Mouse (Mus musculus): ENCODE measurements around the gene Slc15a1. TPM values are rescaled to one million over a fixed set of nuclear protein-coding genes. Genes with fewer than 3 reads are reported as not detected.

Gene Slc15a1
- polyA plus RNA-seq, 2 experiments, result not detected

GRCm38 (mm10) chr14:121477925-121478693 lies 26.9 kb downstream of the Slc15a1 start:
- TF ChIP-seq EP300 (IDR thresholded peaks at IDR 0.05; ENCODE audit: low read depth) (no peak), CTCF (IDR thresholded peaks at IDR 0.05; ENCODE audit: low read depth) (no peak)
- Histone ChIP-seq H3K36me3 (replicated peaks; ENCODE audit: control insufficient read depth, insufficient read depth, low read depth) (no peaks in the 10 kb centered on the region), H3K9me3 (ENCODE audit: control insufficient read depth, low read length) (no peaks in the 10 kb centered on the region; the same call in 1 of the 2 replicates), H3K9ac (replicated peaks) (no peak overlapping the region), H3K4me3 (ENCODE audit: insufficient read depth in 1 of 2, low read depth in 2 of 2, low read length in 2 of 2) (no peak overlapping the region), H3K4me1 (replicated peaks; ENCODE audit: control insufficient read depth in 2 of 2, insufficient read depth in 2 of 2, low read length in 1 of 2) (peaks cover 0 to 2% of the 10 kb centered on the region in 2 experiments; a peak in 1 of 4 replicates), H3K27me3 (ENCODE audit: control insufficient read depth, insufficient read depth, low read length) (no peaks in the 10 kb centered on the region), H3K4me2 (ENCODE audit: low read depth) (no peak overlapping the region), H3K27ac (no peak overlapping the region)
- no peak for ATAC-seq (ENCODE audit: insufficient read depth)
- 15% methylated on average over 14 of the region's 14 CpGs for WGBS (ENCODE audit: insufficient replicate concordance)
- no peak for DNase-seq (ENCODE audit: low read depth in 3 of 3, low spot score in 3 of 3)

GRCm38 (mm10) chr14:121473869-121474268 lies 31.2 kb downstream of the Slc15a1 start:
- Histone ChIP-seq H3K4me2 (ENCODE audit: low read depth) (no peak overlapping the region), H3K4me1 (replicated peaks; ENCODE audit: control insufficient read depth in 2 of 2, insufficient read depth in 2 of 2, low read length in 1 of 2) (peaks cover 0 to 8% of the 10 kb centered on the region in 2 experiments; a peak in 1 of 4 replicates), H3K9ac (replicated peaks) (no peak overlapping the region), H3K27ac (no peak overlapping the region), H3K36me3 (replicated peaks; ENCODE audit: control insufficient read depth, insufficient read depth, low read depth) (no peaks in the 10 kb centered on the region), H3K9me3 (ENCODE audit: control insufficient read depth, low read length) (no peaks in the 10 kb centered on the region), H3K27me3 (ENCODE audit: control insufficient read depth, insufficient read depth, low read length) (no peaks in the 10 kb centered on the region), H3K4me3 (ENCODE audit: insufficient read depth in 1 of 2, low read depth in 2 of 2, low read length in 2 of 2) (no peak overlapping the region)
- ATAC-seq (ENCODE audit: insufficient read depth) (no peak), DNase-seq (ENCODE audit: low read depth in 3 of 3, low spot score in 3 of 3) (no peak)
- WGBS (ENCODE audit: insufficient replicate concordance), result 47% methylated on average over 4 of the region's 4 CpGs
- TF ChIP-seq CTCF (IDR thresholded peaks at IDR 0.05; ENCODE audit: low read depth) (no peak), EP300 (IDR thresholded peaks at IDR 0.05; ENCODE audit: low read depth) (no peak)

- Histone ChIP-seq H3K9me3 (ENCODE audit: control insufficient read depth, low read length) (no peaks in the 10 kb centered on the region), H3K9ac (replicated peaks) (no peak overlapping the region), H3K27ac (no peak overlapping the region), H3K4me1 (replicated peaks; ENCODE audit: control insufficient read depth in 2 of 2, insufficient read depth in 2 of 2, low read length in 1 of 2) (peaks cover 0 to 8% of the 10 kb centered on the region in 2 experiments; a peak in 1 of 4 replicates), H3K36me3 (replicated peaks; ENCODE audit: control insufficient read depth, insufficient read depth, low read depth) (no peaks in the 10 kb centered on the region), H3K4me3 (ENCODE audit: insufficient read depth in 1 of 2, low read depth in 2 of 2, low read length in 2 of 2) (no peak overlapping the region), H3K4me2 (ENCODE audit: low read depth) (no peak overlapping the region), H3K27me3 (ENCODE audit: control insufficient read depth, insufficient read depth, low read length) (no peaks in the 10 kb centered on the region)
- TF ChIP-seq EP300 (IDR thresholded peaks at IDR 0.05; ENCODE audit: low read depth) (no peak), CTCF (IDR thresholded peaks at IDR 0.05; ENCODE audit: low read depth) (no peak)
- DNase-seq (ENCODE audit: low read depth in 3 of 3, low spot score in 3 of 3), result no peak
- WGBS (ENCODE audit: insufficient replicate concordance), result 46% methylated on average over 11 of the region's 11 CpGs
- no peak for ATAC-seq (ENCODE audit: insufficient read depth)
These were observed 33.4 kb downstream of the Slc15a1 start for GRCm38 (mm10) chr14:121471545-121472121.

- H3K4me2 ChIP-seq (ENCODE audit: low read depth), result no peak overlapping the region
- DNase-seq (ENCODE audit: low read depth in 3 of 3, low spot score in 3 of 3), result no peak
- ATAC-seq (ENCODE audit: insufficient read depth), result no peak
These were observed 35.5 kb downstream of the Slc15a1 start for GRCm38 (mm10) chr14:121469601-121470000.

GRCm38 (mm10) chr14:121467646-121468045 lies 37.4 kb downstream of the Slc15a1 start:
- Histone ChIP-seq H3K27me3 (ENCODE audit: control insufficient read depth, insufficient read depth, low read length) (no peaks in the 10 kb centered on the region), H3K4me1 (replicated peaks; ENCODE audit: control insufficient read depth in 2 of 2, insufficient read depth in 2 of 2, low read length in 1 of 2) (peaks cover 0 to 6% of the 10 kb centered on the region in 2 experiments; a peak in 1 of 4 replicates), H3K4me2 (ENCODE audit: low read depth) (no peak overlapping the region), H3K9me3 (ENCODE audit: control insufficient read depth, low read length) (no peaks in the 10 kb centered on the region), H3K36me3 (replicated peaks; ENCODE audit: control insufficient read depth, insufficient read depth, low read depth) (no peaks in the 10 kb centered on the region), H3K9ac (replicated peaks) (no peak overlapping the region), H3K4me3 (ENCODE audit: insufficient read depth in 1 of 2, low read depth in 2 of 2, low read length in 2 of 2) (no peak overlapping the region), H3K27ac (no peak overlapping the region)
- ATAC-seq (ENCODE audit: insufficient read depth) (no peak), DNase-seq (ENCODE audit: low read depth in 3 of 3, low spot score in 3 of 3) (no peak)
- WGBS (ENCODE audit: insufficient replicate concordance), result 75% methylated on average over 6 of the region's 6 CpGs
- TF ChIP-seq CTCF (IDR thresholded peaks at IDR 0.05; ENCODE audit: low read depth) (0 out of 2 replicates have a peak, but pooled peaks have one; percentile 4), EP300 (IDR thresholded peaks at IDR 0.05; ENCODE audit: low read depth) (no peak)

More at GRCm38 (mm10) chr14:121469601-121470000, 35.5 kb downstream of the Slc15a1 start:
- no peaks in the 10 kb centered on the region for H3K27me3 ChIP-seq (ENCODE audit: control insufficient read depth, insufficient read depth, low read length)
- no peaks in the 10 kb centered on the region for H3K36me3 ChIP-seq (replicated peaks; ENCODE audit: control insufficient read depth, insufficient read depth, low read depth)
- no peak overlapping the region for H3K9ac ChIP-seq (replicated peaks)
- peaks cover 0 to 8% of the 10 kb centered on the region in 2 experiments; a peak in 1 of 4 replicates for H3K4me1 ChIP-seq (replicated peaks; ENCODE audit: control insufficient read depth in 2 of 2, insufficient read depth in 2 of 2, low read length in 1 of 2)
- TF ChIP-seq EP300 (IDR thresholded peaks at IDR 0.05; ENCODE audit: low read depth), result no peak
- no peak for TF ChIP-seq CTCF (IDR thresholded peaks at IDR 0.05; ENCODE audit: low read depth)
- no peaks in the 10 kb centered on the region for H3K9me3 ChIP-seq (ENCODE audit: control insufficient read depth, low read length)
- no peak overlapping the region for H3K4me3 ChIP-seq (ENCODE audit: insufficient read depth in 1 of 2, low read depth in 2 of 2, low read length in 2 of 2)
- no peak overlapping the region for H3K27ac ChIP-seq
